Mouse (Mus musculus) spleen, postnatal 14 days (tissue): ENCODE results near the gene Pzp.

Experiments used
- DNase-seq, 2 experiments: peaks; one replicate each; pipeline ENCODE4 v3.0.0; 2021 to 2022; ENCODE audit warnings: low spot score in 2 of 2

Gene Pzp

GRCm38 (mm10) chr6:128436356-128437005, 90.0 kb downstream of the Pzp start:
- no peak for DNase-seq

- peak in 1 of 2 experiments; percentile 31 for DNase-seq
Observed at GRCm38 (mm10) chr6:128435474-128435873, 91.0 kb downstream of the Pzp start.
